ENCODE assay signal across 12 mouse cellular contexts in the genomic region with DNA sequence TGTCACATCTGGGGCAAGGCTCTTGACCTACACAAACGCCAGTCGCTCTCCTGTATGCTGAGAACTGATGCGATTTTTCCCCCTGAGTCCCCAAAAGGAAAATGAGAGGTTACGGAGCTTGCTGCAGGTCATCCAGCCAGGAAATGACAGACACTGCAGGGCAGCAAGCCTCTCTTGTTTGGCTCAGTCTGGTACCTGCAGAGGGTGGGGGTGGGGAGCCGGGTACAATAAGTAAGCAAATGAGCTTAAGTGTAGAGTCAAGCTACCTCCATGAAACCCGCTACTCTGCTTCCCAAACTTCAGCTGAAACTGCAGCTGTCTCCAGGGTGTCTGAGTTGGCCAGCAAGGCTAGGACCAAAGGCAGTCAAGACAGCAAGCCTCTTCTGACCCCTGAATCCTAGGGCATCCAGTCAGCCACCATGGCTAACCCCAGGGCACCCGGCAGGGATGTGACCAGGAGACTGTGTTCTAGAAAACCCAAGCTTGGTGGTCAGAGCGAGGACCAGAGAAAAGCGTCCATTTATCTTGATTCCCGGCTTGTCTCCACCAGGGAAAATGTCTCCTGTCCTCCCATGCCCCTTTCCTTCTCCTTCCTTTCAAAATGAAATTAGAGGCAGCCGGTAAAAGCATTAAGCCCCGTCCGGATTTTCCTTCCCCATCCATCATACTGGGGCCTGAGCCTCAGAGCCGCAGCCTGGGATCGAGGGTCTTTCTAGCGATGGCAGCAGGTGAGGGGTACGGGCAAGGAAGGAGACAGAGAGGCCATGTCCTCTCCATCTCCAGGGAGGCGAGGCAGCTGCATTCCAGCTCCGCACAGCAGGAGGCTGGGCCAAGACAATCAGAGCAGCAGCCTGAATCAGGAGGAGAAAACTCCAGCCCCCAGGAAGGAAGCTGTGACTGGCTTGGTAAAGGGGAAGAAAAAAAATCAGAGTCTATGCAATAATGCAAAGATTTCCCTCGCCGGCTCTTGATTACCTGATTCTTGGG.
DNase-seq lines count a peak whose midpoint lies in the region; ATAC-seq lines count a peak whose summit lies in the region.
"Had no signal": no experiment of that assay in that cellular context is flagged by ENCODE, and none has a peak within 500 bp of the region (broad histone marks: within the 10 kb centered on the region; RNA-seq: fewer than 3 reads in every experiment).

No protein-coding gene starts in this region.

- peaks cover 54% of the 10 kb centered on the region for H3K27me3 ChIP-seq in heart, embryonic 13.5 days (replicated peaks)
- H3K27me3 ChIP-seq in hindbrain, embryonic 12.5 days, result peaks cover 11% of the 10 kb centered on the region; the same call in 1 of the 2 replicates
- H3K27me3 ChIP-seq in midbrain, embryonic 16.5 days (ENCODE audit: control insufficient read depth, insufficient read depth, low read depth, low read length), result no peaks in the 10 kb centered on the region

- no peak for ATAC-seq in heart, embryonic 13.5 days (ENCODE audit: extremely low read depth, insufficient number of reproducible peaks, low FRiP score, low TSS enrichment)
- 0 out of 2 replicates have a peak, but pooled peaks have one; percentile 46 for ATAC-seq in hindbrain, embryonic 12.5 days (ENCODE audit: low FRiP score)
- no peak for ATAC-seq in midbrain, embryonic 16.5 days

- intact Hi-C loops in heart, postnatal 10 days (cut with DNase I), result no loop called here

- no peaks in the 10 kb centered on the region for H3K36me3 ChIP-seq in heart, embryonic 13.5 days
- H3K36me3 ChIP-seq in hindbrain, embryonic 12.5 days, result no peaks in the 10 kb centered on the region
- no peaks in the 10 kb centered on the region for H3K36me3 ChIP-seq in midbrain, embryonic 16.5 days (ENCODE audit: control insufficient read depth, insufficient read depth, low read length)
- H3K36me3 ChIP-seq: liver, embryonic 15.5 days had no signal

- H3K4me3 ChIP-seq in heart, embryonic 13.5 days, result no peak overlapping the region
- H3K4me3 ChIP-seq in hindbrain, embryonic 12.5 days, result no peak overlapping the region
- H3K4me3 ChIP-seq in midbrain, embryonic 16.5 days (ENCODE audit: low read depth, low read length), result no peak overlapping the region
- H3K4me3 ChIP-seq: liver, embryonic 15.5 days had no signal

- peak overlapping the region; percentile 21; the same call in 1 of the 2 replicates for H3K4me2 ChIP-seq in heart, embryonic 13.5 days
- H3K4me2 ChIP-seq in hindbrain, embryonic 12.5 days (replicated peaks), result peak overlapping the region; percentile 34
- no peak overlapping the region for H3K4me2 ChIP-seq in midbrain, embryonic 16.5 days (ENCODE audit: low read length)
- H3K4me2 ChIP-seq: liver, embryonic 15.5 days had no signal

- H3K4me1 ChIP-seq in heart, embryonic 13.5 days, result peaks cover 10% of the 10 kb centered on the region
- H3K4me1 ChIP-seq in hindbrain, embryonic 12.5 days, result peaks cover 24% of the 10 kb centered on the region
- H3K4me1 ChIP-seq in midbrain, embryonic 16.5 days (ENCODE audit: control insufficient read depth, insufficient read depth, low read length), result peaks cover 14% of the 10 kb centered on the region
- H3K4me1 ChIP-seq: liver, embryonic 15.5 days had no signal

- no peak for DNase-seq in heart, postnatal 10 days
- DNase-seq in embryo, embryonic 11 days, result peak; percentile 66
- no peak for DNase-seq in urinary bladder, postnatal 25 days (ENCODE audit: low spot score)
- no peak for DNase-seq in ovary, postnatal 14 days (ENCODE audit: low spot score)
- no peak for DNase-seq in right cerebral cortex, postnatal 4 days
- DNase-seq: heart, adult 18-20 months; kidney, adult 2 months; thymus, adult 18-20 months had no signal

- no peak overlapping the region for H3K27ac ChIP-seq in heart, embryonic 13.5 days (replicated peaks)
- H3K27ac ChIP-seq in hindbrain, embryonic 12.5 days, result peak overlapping the region; percentile 66
- no peak overlapping the region for H3K27ac ChIP-seq in midbrain, embryonic 16.5 days (ENCODE audit: low read length)
- H3K27ac ChIP-seq: liver, embryonic 15.5 days had no signal

- H3K9ac ChIP-seq in heart, embryonic 13.5 days, result 0 out of 2 replicates have a peak overlapping the region, but pooled peaks have one; percentile 24
- H3K9ac ChIP-seq in hindbrain, embryonic 12.5 days, result no peak overlapping the region
- H3K9ac ChIP-seq in midbrain, embryonic 16.5 days (ENCODE audit: low read depth, low read length), result 0 out of 2 replicates have a peak overlapping the region, but pooled peaks have one; percentile 39
- H3K9ac ChIP-seq: liver, embryonic 15.5 days had no signal

- 8% methylated on average over 21 of the region's 21 CpGs for WGBS in heart, embryonic 13.5 days
- WGBS in hindbrain, embryonic 12.5 days, result 4% methylated on average over 21 of the region's 21 CpGs
- 10% methylated on average over 21 of the region's 21 CpGs for WGBS in midbrain, embryonic 16.5 days

- peaks cover 9% of the 10 kb centered on the region for H3K9me3 ChIP-seq in heart, embryonic 13.5 days
- no peaks in the 10 kb centered on the region for H3K9me3 ChIP-seq in hindbrain, embryonic 12.5 days (replicated peaks)
- no peaks in the 10 kb centered on the region for H3K9me3 ChIP-seq in midbrain, embryonic 16.5 days (replicated peaks; ENCODE audit: control insufficient read depth, low read length, poor library complexity, severe bottlenecking)
